Mouse (Mus musculus) cerebellum, adult 2 months (tissue): Measurements from ENCODE around the gene Tmem182. TPM values are rescaled to one million over a fixed set of nuclear protein-coding genes. Genes with fewer than 3 reads are reported as not detected.

Experiments
- DNase-seq, 2 experiments: peaks; one replicate each; pipeline ENCODE4 v3.0.0; 2021
- H3K27ac ChIP-seq: fragments of 200-500 bp; 2 replicates; pipeline ENCODE4 v1.5.1; 2012; ENCODE audit warnings: low read length, control low read depth, inconsistent platforms; ENCODE audit not compliant: insufficient read depth
- H3K27me3 ChIP-seq: fragments of 200-500 bp; 2 replicates; pipeline ENCODE4 v1.6.1; 2012; ENCODE audit warnings: inconsistent platforms, mild to moderate bottlenecking, low read length, moderate library complexity; ENCODE audit not compliant: control insufficient read depth, insufficient read depth
- H3K4me1 ChIP-seq: fragments of 200-500 bp; 2 replicates; pipeline ENCODE4 v1.6.1; 2011; ENCODE audit warnings: low read length; ENCODE audit not compliant: control insufficient read depth, insufficient read depth
- H3K4me3 ChIP-seq: fragments of 200-500 bp; replicated peaks from 2 replicates; pipeline ENCODE3; 2011; ENCODE audit warnings: mild to moderate bottlenecking, low read depth, low read length, control low read depth; ENCODE audit not compliant: insufficient read depth
- CTCF ChIP-seq: fragments of 200-500 bp; IDR thresholded peaks from 2 replicates; pipeline ENCODE4 v1.5.1; 2011; ENCODE audit warnings: low read depth, mild to moderate bottlenecking, control low read depth, low read length, moderate library complexity, borderline replicate concordance; ENCODE audit not compliant: insufficient read depth
- POLR2A ChIP-seq: fragments of 200-500 bp; IDR thresholded peaks from 2 replicates; pipeline ENCODE4 v1.6.1; 2011; ENCODE audit warnings: low read length, control low read depth, borderline replicate concordance; ENCODE audit not compliant: insufficient read depth
- WGBS: fragments of 180-500 bp; shearing (Covaris S2); methylation state at CpG from one replicate; pipeline ENCODE4 v1.1.7; 2018; 5-methylcytosine and 5-hydroxymethylcytosine counted together
- polyA plus RNA-seq: library from polyadenylated mRNA; depleted of rRNA; stranded (reverse); fragments of >200 nt; gene quantifications from 2 replicates; pipeline ENCODE4 v1.2.3, GENCODE M21; 2012

Gene Tmem182
- polyA plus RNA-seq, 1 experiment, result 0.23 TPM

DNA sequence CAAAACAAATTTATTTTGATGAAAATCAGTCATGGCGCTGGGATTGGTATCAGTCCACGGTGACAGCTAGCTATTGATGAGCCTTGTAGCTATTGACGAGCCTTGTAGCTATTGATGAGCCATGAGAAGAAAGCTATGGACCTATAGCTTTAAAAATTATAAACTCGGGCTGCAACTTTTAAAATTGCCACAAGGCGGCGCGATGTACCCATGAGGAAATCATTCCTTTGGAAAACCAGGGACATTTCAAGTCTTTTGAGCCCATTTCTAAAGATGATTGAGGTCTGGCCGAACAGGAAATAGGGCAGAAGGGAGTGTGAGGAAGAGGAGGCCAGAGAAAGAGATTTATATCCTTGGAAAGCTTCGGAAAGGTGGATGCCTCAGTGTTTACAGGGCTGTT lies 73.7 kb downstream of the Tmem182 start:
- 13% methylated on average over 9 of the region's 9 CpGs for WGBS
- DNase-seq, result peak in 1 of 2 experiments; percentile 19
- Histone ChIP-seq H3K4me3 (no peak overlapping the region), H3K27ac (no peak overlapping the region), H3K27me3 (no peaks in the 10 kb centered on the region; the same call in 1 of the 2 replicates), H3K4me1 (no peaks in the 10 kb centered on the region)
- TF ChIP-seq CTCF, result peak; percentile 10; the same call in 1 of the 2 replicates
- no peak for TF ChIP-seq POLR2A

DNA sequence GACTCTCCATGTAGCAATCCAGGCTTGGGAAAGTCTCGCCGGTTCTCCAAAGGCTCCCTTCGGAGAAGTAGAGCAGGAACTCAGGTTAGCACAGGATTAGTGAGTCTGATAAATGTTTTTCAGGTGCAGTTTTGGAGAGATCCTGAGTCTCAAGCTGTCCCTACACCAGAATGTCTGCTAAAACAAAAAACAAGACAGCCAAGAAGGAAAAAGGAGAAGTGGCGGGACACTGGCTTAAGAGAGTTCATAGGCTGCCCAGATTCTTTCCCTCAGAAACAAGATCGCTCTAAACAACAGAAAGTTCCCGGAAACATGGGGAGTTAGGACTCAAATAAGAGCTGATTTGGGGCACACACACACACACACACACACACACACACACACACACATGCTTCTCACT lies 74.1 kb downstream of the Tmem182 start:
- no peaks in the 10 kb centered on the region for H3K4me1 ChIP-seq
- no peak for TF ChIP-seq CTCF
- no peak for TF ChIP-seq POLR2A
- no peaks in the 10 kb centered on the region; the same call in 1 of the 2 replicates for H3K27me3 ChIP-seq
- no peak overlapping the region for H3K4me3 ChIP-seq
- H3K27ac ChIP-seq, result no peak overlapping the region
- WGBS, result 74% methylated on average over 6 of the region's 6 CpGs
- no peak for DNase-seq

DNA sequence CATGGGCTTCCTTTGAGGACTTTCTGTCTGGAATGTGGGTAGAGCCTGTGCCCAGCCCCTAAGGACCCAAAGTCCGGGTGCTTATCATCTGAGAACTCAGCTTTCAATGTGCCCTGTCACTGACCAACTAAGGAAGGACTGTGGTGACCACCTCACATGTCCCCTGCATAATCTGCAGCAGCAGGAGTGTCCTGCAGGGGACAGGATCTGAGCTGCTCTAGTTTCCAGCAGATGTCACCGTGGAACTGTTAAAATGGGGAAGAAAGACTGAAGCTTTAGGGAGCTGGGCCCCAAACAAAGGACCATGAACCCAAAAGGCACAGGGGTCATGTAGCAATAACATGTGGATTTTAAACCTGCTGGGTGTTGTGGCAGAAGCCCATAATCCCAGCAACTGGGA lies 75.1 kb downstream of the Tmem182 start:
- Histone ChIP-seq H3K27me3 (no peaks in the 10 kb centered on the region; the same call in 1 of the 2 replicates), H3K4me1 (no peaks in the 10 kb centered on the region), H3K27ac (no peak overlapping the region), H3K4me3 (no peak overlapping the region)
- TF ChIP-seq POLR2A (no peak), CTCF (no peak)
- no peak for DNase-seq
- WGBS, result 36% methylated on average over 2 of the region's 2 CpGs

DNA sequence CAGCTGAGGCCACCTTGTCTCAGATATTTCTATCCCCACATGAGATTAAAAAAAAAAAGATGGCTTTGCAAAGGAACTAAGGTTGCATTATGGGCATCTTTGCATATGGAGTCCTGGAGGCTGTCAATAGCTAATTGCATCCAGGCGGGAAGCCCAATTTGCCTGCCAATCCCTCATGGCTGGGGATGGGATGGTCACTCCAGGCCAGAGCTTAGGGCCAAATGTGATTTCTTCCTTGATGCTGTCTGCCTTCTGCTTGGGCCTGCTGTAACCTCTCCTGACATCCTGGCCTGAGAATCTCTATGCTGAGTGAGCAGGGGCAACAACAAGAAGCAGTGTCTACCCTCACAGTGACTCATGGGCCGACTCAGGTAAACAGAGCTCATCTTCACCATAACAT lies 78.5 kb downstream of the Tmem182 start:
- DNase-seq, result no peak
- Histone ChIP-seq H3K4me1 (no peaks in the 10 kb centered on the region), H3K27ac (no peak overlapping the region), H3K27me3 (no peaks in the 10 kb centered on the region; the same call in 1 of the 2 replicates), H3K4me3 (no peak overlapping the region)
- no peak for TF ChIP-seq CTCF
- TF ChIP-seq POLR2A, result no peak
- WGBS, result 61% methylated on average over 2 of the region's 2 CpGs

DNA sequence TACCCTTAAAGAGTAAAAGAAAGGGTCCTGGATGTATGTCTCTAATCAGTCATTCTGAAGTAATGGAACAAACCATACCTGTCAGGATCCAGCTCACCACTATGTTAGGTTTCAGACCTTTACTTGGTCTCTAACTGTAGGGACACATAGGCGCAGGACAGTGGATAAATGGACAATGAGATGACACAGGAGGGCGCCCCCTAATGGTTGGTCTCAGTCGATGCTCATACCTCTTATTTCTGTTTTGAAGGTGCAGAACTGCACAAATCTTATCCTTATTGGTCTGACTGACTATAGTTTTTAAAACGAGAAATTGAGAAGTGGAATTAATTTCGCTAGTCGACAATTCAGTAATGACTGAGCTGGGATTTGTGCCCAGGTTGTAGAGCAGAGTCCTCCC lies 79.5 kb downstream of the Tmem182 start:
- TF ChIP-seq CTCF (no peak), POLR2A (no peak)
- DNase-seq, result no peak
- WGBS, result 74% methylated on average over 6 of the region's 6 CpGs
- H3K4me1 ChIP-seq, result no peaks in the 10 kb centered on the region
- H3K27ac ChIP-seq, result no peak overlapping the region
- H3K4me3 ChIP-seq, result no peak overlapping the region
- H3K27me3 ChIP-seq, result no peaks in the 10 kb centered on the region; the same call in 1 of the 2 replicates

DNA sequence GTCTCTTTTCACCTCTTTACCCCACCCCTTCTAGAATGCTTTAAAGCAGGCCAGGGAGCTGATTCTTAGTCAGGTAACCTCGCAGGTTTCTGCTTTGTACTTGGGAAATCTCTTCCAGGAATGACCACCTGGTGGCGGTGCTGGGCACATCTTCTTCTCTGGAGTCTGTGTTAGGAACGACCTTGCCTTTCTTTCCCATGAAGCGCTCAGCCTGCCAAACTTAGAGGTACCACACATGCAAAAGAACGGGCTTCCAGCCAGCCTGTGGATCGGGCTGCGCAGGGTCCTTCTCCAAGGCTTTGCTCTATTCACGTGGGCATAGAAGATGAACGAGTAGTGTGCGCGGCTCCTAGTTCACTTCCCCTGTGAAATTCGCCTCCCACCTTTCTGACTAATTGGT lies 82.3 kb downstream of the Tmem182 start:
- no peak overlapping the region for H3K4me3 ChIP-seq
- peak; percentile 20 to 27 for DNase-seq

DNA sequence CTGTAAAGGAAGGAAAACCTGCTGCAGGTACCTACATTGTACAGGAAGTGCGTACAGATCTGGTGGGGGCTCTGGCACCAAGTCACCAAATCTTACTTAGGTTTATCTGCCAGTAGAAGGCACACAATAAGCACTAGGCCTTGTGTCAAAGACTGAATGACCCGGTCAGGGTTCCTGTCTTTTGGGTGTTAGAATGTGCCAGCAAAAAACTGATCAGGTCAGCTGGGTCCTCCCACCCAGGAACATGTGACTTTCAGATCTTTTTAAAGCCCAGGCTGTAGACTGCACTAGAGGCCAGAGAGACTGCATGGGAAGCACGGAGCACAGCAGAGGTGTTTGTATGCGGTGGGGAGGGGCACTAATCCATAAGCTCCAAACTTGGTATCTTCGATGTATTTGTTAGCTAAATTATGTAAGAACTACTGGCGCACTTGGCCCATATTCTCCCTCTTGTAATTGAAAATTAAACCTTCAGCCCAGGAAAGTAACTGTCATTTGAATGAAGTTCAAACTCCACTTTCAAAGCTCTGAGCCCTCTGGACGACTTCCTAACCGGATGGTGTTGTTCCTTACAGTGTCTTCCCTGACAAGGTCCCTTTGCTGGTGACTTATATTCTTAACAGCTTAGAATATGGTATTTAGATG lies 83.1 kb downstream of the Tmem182 start:
- 88% methylated on average over 8 of the region's 8 CpGs for WGBS
- DNase-seq, result no peak
- no peak for TF ChIP-seq POLR2A
- TF ChIP-seq CTCF, result no peak
- Histone ChIP-seq H3K27me3 (no peaks in the 10 kb centered on the region), H3K4me1 (no peaks in the 10 kb centered on the region), H3K27ac (no peak overlapping the region), H3K4me3 (no peak overlapping the region)

More for the DNA sequence above, 82.3 kb downstream of the Tmem182 start:
- TF ChIP-seq CTCF, result peak; percentile 47; the same call in 1 of the 2 replicates
- TF ChIP-seq POLR2A, result no peak
- no peaks in the 10 kb centered on the region; the same call in 1 of the 2 replicates for H3K27me3 ChIP-seq
- WGBS, result 21% methylated on average over 12 of the region's 12 CpGs
- H3K4me1 ChIP-seq, result no peaks in the 10 kb centered on the region
- no peak overlapping the region for H3K27ac ChIP-seq

DNA sequence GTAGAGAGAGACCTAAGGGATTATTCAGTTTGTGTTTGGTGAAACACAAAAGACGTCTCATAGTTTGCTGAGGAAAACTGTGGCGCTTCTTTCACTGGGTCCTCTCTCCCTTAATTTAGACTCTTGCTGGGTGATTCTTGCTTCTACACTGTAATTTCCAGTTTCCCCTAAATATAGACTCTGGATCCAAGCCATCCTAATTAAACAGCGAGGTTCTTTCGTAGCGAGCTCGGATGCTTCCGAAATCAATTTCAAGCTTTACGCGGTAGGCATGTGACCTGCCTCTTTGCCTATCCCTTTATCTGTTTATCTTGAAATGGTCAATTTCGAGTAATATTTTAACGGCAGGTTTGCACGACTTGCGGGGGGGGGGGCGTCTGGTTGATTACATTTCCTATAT lies 84.2 kb downstream of the Tmem182 start:
- 70% methylated on average over 14 of the region's 14 CpGs for WGBS
- Histone ChIP-seq H3K27me3 (no peaks in the 10 kb centered on the region), H3K27ac (no peak overlapping the region), H3K4me1 (no peaks in the 10 kb centered on the region), H3K4me3 (no peak overlapping the region)
- DNase-seq, result no peak
- no peak for TF ChIP-seq POLR2A
- no peak for TF ChIP-seq CTCF

DNA sequence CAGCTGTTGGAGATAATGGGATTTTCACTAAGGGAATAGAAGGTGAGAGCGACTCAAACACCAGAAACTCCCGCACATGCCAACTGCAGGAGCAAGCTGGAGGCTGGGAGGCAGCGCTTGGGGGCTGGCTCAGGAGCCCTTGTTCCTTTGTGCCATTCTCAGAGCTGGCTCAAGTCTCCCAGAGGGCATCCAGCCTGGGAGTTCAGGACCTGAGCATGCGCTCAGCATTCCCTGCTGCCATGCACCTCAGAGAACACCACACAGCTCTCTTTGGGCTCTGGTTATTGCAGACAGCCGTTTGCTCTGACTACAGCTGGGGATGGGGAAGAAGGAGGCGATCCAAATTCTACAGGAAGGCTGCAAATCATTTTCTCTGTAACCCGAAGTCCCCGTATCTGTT lies 84.8 kb downstream of the Tmem182 start:
- Histone ChIP-seq H3K4me3 (no peak overlapping the region), H3K4me1 (no peaks in the 10 kb centered on the region), H3K27ac (no peak overlapping the region), H3K27me3 (no peaks in the 10 kb centered on the region)
- TF ChIP-seq POLR2A (no peak), CTCF (no peak)
- no peak for DNase-seq
- 65% methylated on average over 8 of the region's 8 CpGs for WGBS
